Mouse (Mus musculus) MEL (cell line): ENCODE measurements at regions not wholly inside any gene's neighbourhood (a gene's known extent, or its start where the extent isn't known, plus 50 kb on each side); places are given as distances from the start of the nearest gene placed in this dataset.

Source experiments
- BHLHE40 ChIP-seq: IDR thresholded peaks from 2 replicates; pipeline ENCODE4 v1.6.1; 2012; ENCODE audit warnings: low read depth, mild to moderate bottlenecking, inconsistent platforms, low read length, improper control_type of control experiment, borderline replicate concordance
- ETS1 ChIP-seq: IDR thresholded peaks from 2 replicates; pipeline ENCODE4 v1.6.1; 2012; ENCODE audit warnings: low read depth, mild to moderate bottlenecking, inconsistent platforms, low read length, improper control_type of control experiment, moderate library complexity
- GABPA ChIP-seq: IDR thresholded peaks from 2 replicates; pipeline ENCODE4 v1.6.1; 2012; ENCODE audit warnings: low read depth, mild to moderate bottlenecking, inconsistent platforms, low read length, improper control_type of control experiment, moderate library complexity
- MEF2A ChIP-seq: IDR thresholded peaks from 2 replicates; pipeline ENCODE4 v1.6.1; 2014; ENCODE audit warnings: low read depth, mild to moderate bottlenecking, inconsistent platforms, low read length, improper control_type of control experiment; ENCODE audit not compliant: poor library complexity, insufficient replicate concordance, severe bottlenecking; ENCODE audit errors: extremely low read depth
- MYC ChIP-seq: IDR thresholded peaks from 2 replicates; pipeline ENCODE4 v1.6.1; 2011; ENCODE audit warnings: low read depth, mild to moderate bottlenecking, low read length, improper control_type of control experiment, moderate library complexity
- POLR2A ChIP-seq, 2 experiments: IDR thresholded peaks; 2 replicates each; pipeline ENCODE4 v1.6.1; 2011 to 2012; ENCODE audit warnings: low read length in 2 of 2, mild to moderate bottlenecking in 2 of 2, control low read depth in 1 of 2, improper control_type of control experiment in 1 of 2, low read depth in 1 of 2, moderate library complexity in 1 of 2; ENCODE audit not compliant: control insufficient read depth in 1 of 2, insufficient read depth in 1 of 2, poor library complexity in 1 of 2
- SMC3 ChIP-seq: IDR thresholded peaks from 2 replicates; pipeline ENCODE4 v1.6.1; 2011; ENCODE audit warnings: low read depth, low read length, improper control_type of control experiment
- TCF12 ChIP-seq: IDR thresholded peaks from 2 replicates; pipeline ENCODE4 v1.6.1; 2014; ENCODE audit warnings: low read depth, mild to moderate bottlenecking, inconsistent platforms, low read length, improper control_type of control experiment, moderate library complexity

- no peak for TF ChIP-seq TCF12
- TF ChIP-seq MEF2A: no peak
- TF ChIP-seq SMC3: no peak
- no peak for TF ChIP-seq ETS1
- no peak for TF ChIP-seq GABPA
- no peak for TF ChIP-seq POLR2A (IDR thresholded peaks at IDR 0.05; ENCODE audit: control insufficient read depth in 1 of 2, insufficient read depth in 1 of 2, low read depth in 1 of 2, low read length in 2 of 2, poor library complexity in 1 of 2)
- no peak for TF ChIP-seq BHLHE40
- no peak for TF ChIP-seq MYC
Measured at GRCm38 (mm10) chr16:92985768-92986167, 159.8 kb upstream of the Runx1 start.
